Comparison of ENCODE assay signal across 19 mouse cellular contexts in genomic region chr3:152287810-152288209, GRCm38 (mm10). TPM values are rescaled to one million over a fixed set of nuclear protein-coding genes. Genes with fewer than 3 reads are reported as not detected.
DNase-seq lines count a peak whose midpoint lies in the region; ATAC-seq and TF ChIP-seq lines count a peak whose summit lies in the region.
"Had no signal": no experiment of that assay in that cellular context is flagged by ENCODE, and none has a peak within 500 bp of the region (broad histone marks: within the 10 kb centered on the region; RNA-seq: fewer than 3 reads in every experiment).

No protein-coding gene starts in this region.

- H3K4me3 ChIP-seq in heart, postnatal 0 days (ENCODE audit: low read depth, low read length): no peak overlapping the region
- H3K4me3 ChIP-seq in lung, embryonic 14.5 days (ENCODE audit: low read depth, low read length): no peak overlapping the region
- H3K4me3 ChIP-seq: embryonic facial prominence, embryonic 12.5 days; erythroblast, embryonic 14.5 days; hindbrain, embryonic 12.5 days; midbrain, embryonic 15.5 days; myocyte had no signal

- no peak overlapping the region for H3K27ac ChIP-seq in heart, postnatal 0 days (ENCODE audit: low read depth)
- H3K27ac ChIP-seq in lung, embryonic 14.5 days (ENCODE audit: low read depth): no peak overlapping the region
- H3K27ac ChIP-seq: embryonic facial prominence, embryonic 12.5 days; hindbrain, embryonic 12.5 days; kidney, postnatal 0 days; midbrain, embryonic 15.5 days had no signal

- no peaks in the 10 kb centered on the region for H3K27me3 ChIP-seq in heart, postnatal 0 days (ENCODE audit: control insufficient read depth, insufficient read depth, low read length)
- no peaks in the 10 kb centered on the region for H3K27me3 ChIP-seq in lung, embryonic 14.5 days (ENCODE audit: insufficient read depth, low read length)
- H3K27me3 ChIP-seq: embryonic facial prominence, embryonic 12.5 days; hindbrain, embryonic 12.5 days; midbrain, embryonic 15.5 days had no signal

- no peak overlapping the region for H3K4me2 ChIP-seq in heart, postnatal 0 days (ENCODE audit: low read depth, low read length)
- no peak overlapping the region for H3K4me2 ChIP-seq in lung, embryonic 14.5 days
- H3K4me2 ChIP-seq: embryonic facial prominence, embryonic 12.5 days; hindbrain, embryonic 12.5 days; midbrain, embryonic 15.5 days had no signal

- no peak overlapping the region for H3K9ac ChIP-seq in heart, postnatal 0 days (replicated peaks; ENCODE audit: low read depth, low read length)
- no peak overlapping the region for H3K9ac ChIP-seq in lung, embryonic 14.5 days
- H3K9ac ChIP-seq: embryonic facial prominence, embryonic 12.5 days; hindbrain, embryonic 12.5 days; midbrain, embryonic 15.5 days had no signal

- TF ChIP-seq EP300 in heart, postnatal 0 days (IDR thresholded peaks at IDR 0.05; ENCODE audit: low read depth): no peak

- H3K9me3 ChIP-seq in heart, postnatal 0 days (replicated peaks; ENCODE audit: control insufficient read depth, low read length): no peaks in the 10 kb centered on the region
- H3K9me3 ChIP-seq in lung, embryonic 14.5 days (ENCODE audit: low read depth, low read length): no peaks in the 10 kb centered on the region
- H3K9me3 ChIP-seq: embryonic facial prominence, embryonic 12.5 days; hindbrain, embryonic 12.5 days; midbrain, embryonic 15.5 days had no signal

- WGBS in heart, postnatal 0 days: 86% methylated on average over 9 of the region's 9 CpGs
- WGBS in lung, embryonic 14.5 days: 78% methylated on average over 9 of the region's 9 CpGs

- H3K4me1 ChIP-seq in heart, postnatal 0 days (ENCODE audit: control insufficient read depth, insufficient read depth): 0 out of 2 replicates have a peak, but pooled peaks cover 5% of the 10 kb centered on the region
- peaks cover 8% of the 10 kb centered on the region; the same call in 1 of the 2 replicates for H3K4me1 ChIP-seq in lung, embryonic 14.5 days (ENCODE audit: insufficient read depth)
- H3K4me1 ChIP-seq: hindbrain, embryonic 12.5 days; midbrain, embryonic 15.5 days had no signal

- no peak for DNase-seq in heart, postnatal 0 days (ENCODE audit: low spot score)
- DNase-seq in heart, postnatal 4 days: no peak
- DNase-seq in lung, embryonic 14.5 days: no peak
- DNase-seq in lung, postnatal 36 days: no peak
- DNase-seq in ES-CJ7 (ENCODE audit: low read depth, low spot score): peak; percentile 26
- DNase-seq in ZHBTc4 (ENCODE audit: low read depth, low spot score): peak; percentile 66
- DNase-seq in left cerebral cortex, adult 11 months (ENCODE audit: low spot score): no peak
- DNase-seq in B cell, adult 2 months: no peak
- DNase-seq: adrenal gland, adult 8-10 months; cerebellum, adult 9-11 months; spleen, adult 18-20 months had no signal

- peaks cover 19% of the 10 kb centered on the region for H3K36me3 ChIP-seq in heart, postnatal 0 days (replicated peaks; ENCODE audit: control insufficient read depth, insufficient read depth, low read length)
- peaks cover 39% of the 10 kb centered on the region for H3K36me3 ChIP-seq in lung, embryonic 14.5 days (ENCODE audit: insufficient read depth)

- peak; percentile 15; the same call in 1 of the 2 replicates for TF ChIP-seq CTCF in heart, postnatal 0 days (IDR thresholded peaks at IDR 0.05; ENCODE audit: low read depth)
- peak; percentile 24; the same call in 1 of the 2 replicates for TF ChIP-seq CTCF in lung, embryonic 14.5 days (IDR thresholded peaks at IDR 0.05; ENCODE audit: low read depth)

- no peak for ATAC-seq in heart, postnatal 0 days (ENCODE audit: insufficient read depth, low read depth)
- no peak for ATAC-seq in lung, embryonic 14.5 days (ENCODE audit: insufficient read depth)
- ATAC-seq: forebrain, embryonic 14.5 days; intestine, embryonic 16.5 days; midbrain, embryonic 15.5 days had no signal

RNA-seq across cellular contexts. Expression of gene Nexn, which starts 21.7 kb away (rescaled TPM):
- 32.1 and 88.6 TPM in 2 replicates for total RNA-seq in heart, postnatal 0 days (2014; rRNA removed; ENCODE audit: low replicate concordance)
- polyA plus RNA-seq in heart, postnatal 0 days (2015; fragmentation: Nextera tagmentation; extraction: Ambion mirVana): 314 and 316 TPM in 2 replicates
- 100 to 1,000 TPM; 281 to 301 TPM for total RNA-seq in heart, postnatal 4 days (2021)
- polyA plus RNA-seq in lung, embryonic 14.5 days (2014; fragmentation: Nextera tagmentation; extraction: Ambion mirVana): 72.6 and 80.5 TPM in 2 replicates
- polyA plus RNA-seq: erythroblast, embryonic 14.5 days had no signal

RNA-seq across cellular contexts. Expression of gene Miga1, which starts 52.4 kb away (rescaled TPM):
- total RNA-seq in heart, postnatal 0 days (2014; rRNA removed; ENCODE audit: low replicate concordance): 6.8 and 9.8 TPM in 2 replicates
- 8.7 and 9.0 TPM in 2 replicates for polyA plus RNA-seq in heart, postnatal 0 days (2015; fragmentation: Nextera tagmentation; extraction: Ambion mirVana)
- 10 to 100 TPM; 17.2 to 17.7 TPM for total RNA-seq in heart, postnatal 4 days (2021)
- polyA plus RNA-seq in lung, embryonic 14.5 days (2014; fragmentation: Nextera tagmentation; extraction: Ambion mirVana): 18.1 and 20.3 TPM in 2 replicates

RNA-seq across cellular contexts. Expression of gene Usp33, which starts 58.5 kb away (rescaled TPM):
- total RNA-seq in heart, postnatal 0 days (2014; rRNA removed; ENCODE audit: low replicate concordance): 16.6 and 21.7 TPM in 2 replicates
- polyA plus RNA-seq in heart, postnatal 0 days (2015; fragmentation: Nextera tagmentation; extraction: Ambion mirVana): 16.4 and 17.2 TPM in 2 replicates
- total RNA-seq in heart, postnatal 4 days (2021): 10 to 100 TPM; 29.9 to 31.6 TPM
- polyA plus RNA-seq in lung, embryonic 14.5 days (2014; fragmentation: Nextera tagmentation; extraction: Ambion mirVana): 57.4 and 59.0 TPM in 2 replicates

Comparison
In these comparisons a context has a peak if more than half of its experiments do, and no peak if none do; other contexts are left out.
1. DNase-seq: peak in ES-CJ7 (single experiment) and ZHBTc4 (single experiment); none in heart, postnatal 0 days (single experiment), heart, postnatal 4 days (single experiment), lung, embryonic 14.5 days (single experiment), lung, postnatal 36 days (single experiment), left cerebral cortex, adult 11 months (single experiment) and B cell, adult 2 months (0 of 2).